In the genomic region with DNA sequence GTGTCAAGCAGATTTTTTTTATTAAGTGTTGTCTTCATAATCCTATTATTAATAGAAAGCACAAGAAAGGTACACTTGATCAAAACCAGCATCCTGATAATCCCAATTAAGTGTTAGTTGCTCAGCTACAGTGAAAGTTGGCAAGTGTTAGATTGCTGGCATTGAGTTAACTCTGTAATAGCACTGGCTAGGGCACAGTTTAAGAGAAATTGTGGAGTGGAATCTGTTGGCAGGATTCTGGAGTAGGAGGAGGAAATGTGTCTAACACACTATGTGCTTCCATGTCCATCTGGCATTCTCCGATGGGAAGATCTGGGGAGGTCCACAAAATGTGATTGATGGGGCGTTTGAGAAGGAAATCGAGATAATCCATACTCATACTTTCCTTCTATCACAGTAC, we compare ENCODE assay signal across 27 mouse cellular contexts. TPM values are rescaled to one million over a fixed set of nuclear protein-coding genes. Genes with fewer than 3 reads are reported as not detected.
A peak's percentile ranks its signal among the peaks of the same experiment; 100 is the strongest.
DNase-seq lines count a peak whose midpoint lies in the region; ATAC-seq and TF ChIP-seq lines count a peak whose summit lies in the region.
"Had no signal": no experiment of that assay in that cellular context is flagged by ENCODE, and none has a peak within 500 bp of the region (broad histone marks: within the 10 kb centered on the region; RNA-seq: fewer than 3 reads in every experiment).

No protein-coding gene starts in this region.

- H3K9me3 ChIP-seq in forebrain, embryonic 14.5 days (replicated peaks; ENCODE audit: control insufficient read depth, low read length), result no peaks in the 10 kb centered on the region
- no peaks in the 10 kb centered on the region for H3K9me3 ChIP-seq in forebrain, embryonic 12.5 days
- no peaks in the 10 kb centered on the region for H3K9me3 ChIP-seq in forebrain, postnatal 0 days (ENCODE audit: low read length)
- H3K9me3 ChIP-seq: heart, embryonic 12.5 days; limb, embryonic 12.5 days; liver, embryonic 15.5 days; midbrain, embryonic 15.5 days had no signal

- no peak overlapping the region for H3K9ac ChIP-seq in forebrain, embryonic 14.5 days (ENCODE audit: low read length)
- no peak overlapping the region for H3K9ac ChIP-seq in forebrain, embryonic 12.5 days
- no peak overlapping the region for H3K9ac ChIP-seq in forebrain, postnatal 0 days
- H3K9ac ChIP-seq: heart, embryonic 12.5 days; hindbrain, embryonic 14.5 days; limb, embryonic 12.5 days; liver, embryonic 15.5 days; lung, embryonic 14.5 days; midbrain, embryonic 15.5 days had no signal

- no peak overlapping the region for H3K4me2 ChIP-seq in forebrain, embryonic 14.5 days (ENCODE audit: low read length)
- no peak overlapping the region for H3K4me2 ChIP-seq in forebrain, embryonic 12.5 days
- no peak overlapping the region for H3K4me2 ChIP-seq in forebrain, postnatal 0 days (ENCODE audit: low read depth)
- H3K4me2 ChIP-seq: heart, embryonic 12.5 days; hindbrain, embryonic 14.5 days; limb, embryonic 12.5 days; liver, embryonic 15.5 days; lung, embryonic 14.5 days; midbrain, embryonic 15.5 days had no signal

- TF ChIP-seq CTCF in forebrain, postnatal 0 days (IDR thresholded peaks at IDR 0.05; ENCODE audit: low read depth), result no peak

- no peaks in the 10 kb centered on the region for H3K4me1 ChIP-seq in forebrain, embryonic 14.5 days (ENCODE audit: control insufficient read depth, insufficient read depth, low read length)
- no peaks in the 10 kb centered on the region for H3K4me1 ChIP-seq in forebrain, embryonic 12.5 days
- no peaks in the 10 kb centered on the region for H3K4me1 ChIP-seq in forebrain, postnatal 0 days (ENCODE audit: insufficient read depth)
- H3K4me1 ChIP-seq: heart, embryonic 12.5 days; limb, embryonic 12.5 days; liver, embryonic 15.5 days; midbrain, embryonic 15.5 days had no signal

- no peak overlapping the region for H3K27ac ChIP-seq in forebrain, embryonic 14.5 days (ENCODE audit: low read depth, low read length)
- H3K27ac ChIP-seq in forebrain, embryonic 12.5 days, result no peak overlapping the region
- no peak overlapping the region for H3K27ac ChIP-seq in forebrain, postnatal 0 days (ENCODE audit: low read depth, low read length)
- H3K27ac ChIP-seq: gastrocnemius, adult 2 months; heart, adult 2 months; hindbrain, embryonic 14.5 days; limb, embryonic 12.5 days; liver, embryonic 15.5 days; midbrain, embryonic 15.5 days had no signal

- no peaks in the 10 kb centered on the region for H3K36me3 ChIP-seq in forebrain, embryonic 14.5 days (ENCODE audit: control insufficient read depth, insufficient read depth, low read length)
- H3K36me3 ChIP-seq in forebrain, embryonic 12.5 days (replicated peaks), result no peaks in the 10 kb centered on the region
- H3K36me3 ChIP-seq in forebrain, postnatal 0 days (ENCODE audit: insufficient read depth), result no peaks in the 10 kb centered on the region
- H3K36me3 ChIP-seq: heart, embryonic 12.5 days; limb, embryonic 12.5 days; liver, embryonic 15.5 days; midbrain, embryonic 15.5 days had no signal

- no peak overlapping the region for H3K4me3 ChIP-seq in forebrain, embryonic 14.5 days (ENCODE audit: low read depth, low read length)
- no peak overlapping the region for H3K4me3 ChIP-seq in forebrain, embryonic 12.5 days (replicated peaks)
- H3K4me3 ChIP-seq in forebrain, postnatal 0 days (ENCODE audit: low read depth, low read length), result no peak overlapping the region
- H3K4me3 ChIP-seq: gastrocnemius, adult 2 months; heart, adult 2 months; heart, embryonic 12.5 days; limb, embryonic 12.5 days; liver, embryonic 15.5 days; midbrain, embryonic 15.5 days had no signal

- peak; percentile 37; the same call in 1 of the 2 replicates for ATAC-seq in forebrain, embryonic 14.5 days
- ATAC-seq in forebrain, embryonic 12.5 days (ENCODE audit: low FRiP score), result no peak
- no peak for ATAC-seq in forebrain, postnatal 0 days
- ATAC-seq: inflammation-experienced regulatory T-cells, adult 6 months; midbrain, embryonic 15.5 days had no signal

- intact Hi-C loops in left cerebral cortex, postnatal 4 days (cut with DNase I), result no loop called here
- intact Hi-C loops in left cerebral cortex, postnatal 14 days (cut with DNase I), result no loop called here

- no peaks in the 10 kb centered on the region for H3K27me3 ChIP-seq in forebrain, embryonic 14.5 days (replicated peaks; ENCODE audit: control insufficient read depth, insufficient read depth, low read length)
- H3K27me3 ChIP-seq in forebrain, embryonic 12.5 days, result no peaks in the 10 kb centered on the region
- no peaks in the 10 kb centered on the region for H3K27me3 ChIP-seq in forebrain, postnatal 0 days (ENCODE audit: insufficient read depth, low read length)
- H3K27me3 ChIP-seq: heart, embryonic 12.5 days; limb, embryonic 12.5 days; liver, embryonic 15.5 days; midbrain, embryonic 15.5 days had no signal

- peak; percentile 74 for DNase-seq in forebrain, embryonic 14.5 days (ENCODE audit: low spot score)
- DNase-seq in left cerebral cortex, postnatal 4 days, result peak; percentile 5
- DNase-seq in left cerebral cortex, postnatal 14 days (ENCODE audit: low spot score in 2 of 2), result no peak
- peak; percentile 20 for DNase-seq in forebrain, postnatal 0 days
- DNase-seq in layer of hippocampus, postnatal 14 days (ENCODE audit: low spot score in 2 of 2), result peak; percentile 16 to 72
- no peak for DNase-seq in left cerebral cortex, adult 9 months (ENCODE audit: low spot score in 2 of 2)
- DNase-seq: B cell, adult 2 months; cerebellum, adult 11-12 months; cerebellum, postnatal 25 days; gastrocnemius, adult 2 months; heart, adult 2 months; heart, postnatal 4 days; kidney, adult 11 months; kidney, postnatal 25 days; lung, embryonic 14.5 days; lung, postnatal 14 days; spleen, adult 18-20 months; thymus, adult 2 months; thymus, postnatal 4 days had no signal

- WGBS in forebrain, embryonic 14.5 days, result 80% methylated on average over 3 of the region's 3 CpGs
- 93% methylated on average over 3 of the region's 3 CpGs for WGBS in forebrain, embryonic 12.5 days
- 61% methylated on average over 3 of the region's 3 CpGs for WGBS in forebrain, postnatal 0 days

RNA-seq across cellular contexts. Expression of a gene that starts 43.1 kb away (rescaled TPM):
- 5.9 and 11.7 TPM in 2 replicates for polyA plus RNA-seq in forebrain, embryonic 14.5 days (2014; fragmentation: Nextera tagmentation; extraction: Ambion mirVana)
- 1.3 and 1.7 TPM in 2 replicates for polyA plus RNA-seq in forebrain, embryonic 12.5 days (2016; fragmentation: Nextera tagmentation; extraction: Ambion mirVana)
- 100 to 1,000 TPM; 104 to 121 TPM for total RNA-seq in left cerebral cortex, postnatal 4 days (2021)
- 100 to 1,000 TPM; 269 to 282 TPM for total RNA-seq in left cerebral cortex, postnatal 14 days (2021)
- total RNA-seq in forebrain, postnatal 0 days (2014; rRNA removed), result 77.8 and 97.8 TPM in 2 replicates
- polyA plus RNA-seq in forebrain, postnatal 0 days (2015; fragmentation: Nextera tagmentation; extraction: Ambion mirVana), result 28.9 and 60.8 TPM in 2 replicates
- total RNA-seq in layer of hippocampus, postnatal 14 days (2021), result 100 to 1,000 TPM; 331 to 351 TPM
- total RNA-seq: liver, adult 2 months had no signal
- polyA plus RNA-seq: inflammation-experienced regulatory T-cells, adult 6 months; liver, adult 2 months had no signal

Comparison
In these comparisons a context has a peak if more than half of its experiments do, and no peak if none do; other contexts are left out.
1. DNase-seq: peak in forebrain, embryonic 14.5 days (single experiment), left cerebral cortex, postnatal 4 days (single experiment), forebrain, postnatal 0 days (single experiment) and layer of hippocampus, postnatal 14 days (2 of 2); none in left cerebral cortex, postnatal 14 days (0 of 2) and left cerebral cortex, adult 9 months (0 of 2).